Mouse (Mus musculus) thymus, adult 2 months (tissue): Measurements from ENCODE around the gene 1700013G24Rik. TPM values are rescaled to one million over a fixed set of nuclear protein-coding genes. Genes with fewer than 3 reads are reported as not detected.

ENCODE experiments used
- DNase-seq: peaks from one replicate; pipeline ENCODE4 v3.0.0; 2021
- H3K27ac ChIP-seq: fragments of 200-500 bp; 2 replicates; pipeline ENCODE4 v1.5.1; 2012; ENCODE audit warnings: low read length, control low read depth; ENCODE audit not compliant: control insufficient read depth, insufficient read depth
- H3K27me3 ChIP-seq: fragments of 200-500 bp; 2 replicates; pipeline ENCODE4 v1.6.1; 2012; ENCODE audit warnings: mild to moderate bottlenecking, low read length, moderate library complexity, mixed read lengths; ENCODE audit not compliant: control insufficient read depth, insufficient read depth
- H3K36me3 ChIP-seq: fragments of 200-500 bp; 2 replicates; pipeline ENCODE4 v1.6.1; 2012; ENCODE audit warnings: mild to moderate bottlenecking, low read length, moderate library complexity; ENCODE audit not compliant: control insufficient read depth, insufficient read depth
- H3K4me1 ChIP-seq: fragments of 200-500 bp; replicated peaks from 2 replicates; pipeline ENCODE4 v1.6.1; 2012; ENCODE audit warnings: low read length; ENCODE audit not compliant: control insufficient read depth, insufficient read depth
- H3K4me3 ChIP-seq: fragments of 200-500 bp; 2 replicates; pipeline ENCODE4 v1.5.1; 2012; ENCODE audit warnings: mild to moderate bottlenecking, low read length, control low read depth, moderate library complexity; ENCODE audit not compliant: control insufficient read depth, insufficient read depth
- CTCF ChIP-seq: fragments of 200-500 bp; IDR thresholded peaks from 2 replicates; pipeline ENCODE4 v1.5.1; 2012; ENCODE audit warnings: mild to moderate bottlenecking, control low read depth, low read length, moderate library complexity, borderline replicate concordance; ENCODE audit not compliant: control insufficient read depth, poor library complexity, insufficient read depth; ENCODE audit errors: extremely low read depth
- POLR2A ChIP-seq: fragments of 200-500 bp; IDR thresholded peaks from 2 replicates; pipeline ENCODE4 v1.6.1; 2012; ENCODE audit warnings: mild to moderate bottlenecking, low read length, control low read depth, moderate library complexity; ENCODE audit not compliant: control insufficient read depth, poor library complexity, insufficient read depth; ENCODE audit errors: extremely low read depth
- WGBS: fragments of 180-500 bp; shearing (Covaris S2); methylation state at CpG from one replicate; pipeline ENCODE4 v1.1.7; 2018; 5-methylcytosine and 5-hydroxymethylcytosine counted together
- polyA plus RNA-seq: library from polyadenylated mRNA; depleted of rRNA; stranded (reverse); fragments of >200 nt; gene quantifications from 2 replicates; pipeline ENCODE4 v1.2.3, GENCODE M21; 2012; rRNA removed

The 1700013G24Rik gene
- polyA plus RNA-seq, 1 experiment, result 0.22 TPM

DNA sequence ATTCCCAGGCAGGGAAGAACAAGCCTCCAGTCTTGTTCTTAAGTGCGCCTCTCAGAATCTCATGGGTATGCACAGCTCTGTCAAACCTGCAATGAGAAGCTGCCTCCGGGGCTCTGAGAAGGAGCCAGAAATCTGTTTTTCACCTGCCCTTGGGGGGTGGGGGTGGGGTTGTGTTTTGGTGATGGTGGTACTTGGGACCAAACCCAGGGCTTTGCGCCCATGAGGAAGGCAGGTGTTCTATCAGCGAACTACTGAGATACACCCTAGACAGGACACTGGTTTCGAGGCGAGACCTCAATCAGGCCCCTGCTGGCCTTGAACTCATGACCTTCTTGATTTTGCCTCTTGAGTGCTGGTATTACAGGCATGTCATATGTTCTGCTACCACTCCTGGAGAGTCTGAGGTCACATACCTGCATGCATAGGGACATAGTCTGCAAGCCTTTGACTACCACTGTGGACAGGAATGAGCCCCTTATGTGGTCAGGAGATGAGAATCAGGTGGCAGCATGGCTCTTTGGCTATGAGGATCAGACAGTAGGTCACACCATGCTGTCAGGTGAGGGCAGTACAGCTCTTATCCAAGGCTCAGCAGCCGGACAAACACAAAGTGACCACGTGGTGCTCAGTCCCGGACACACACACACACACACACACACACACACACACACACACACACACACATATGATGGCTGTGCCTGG lies 45.9 kb downstream of the 1700013G24Rik start:
- WGBS, result 93% methylated on average over 9 of the region's 9 CpGs

DNA sequence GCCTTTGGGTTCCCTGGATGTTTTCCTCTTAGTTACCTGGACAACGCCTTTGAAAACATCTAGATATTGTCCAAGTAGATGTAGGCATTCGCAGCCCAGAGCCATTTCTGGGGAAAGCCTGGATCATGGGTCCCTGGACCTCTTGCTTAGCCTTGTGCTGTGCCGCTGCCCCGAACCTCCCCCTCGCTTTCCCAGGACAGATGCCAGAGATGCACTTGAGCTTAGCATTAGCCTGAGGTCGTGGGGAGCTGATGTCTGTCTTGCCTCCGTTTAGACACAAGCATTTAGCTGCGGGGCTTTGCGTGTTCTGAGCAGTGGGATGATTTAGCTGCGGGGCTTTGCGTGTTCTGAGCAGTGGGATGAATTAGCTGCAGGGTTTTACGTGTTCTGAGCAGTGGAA lies 47.1 kb downstream of the 1700013G24Rik start:
- no peak for DNase-seq
- Histone ChIP-seq H3K36me3 (no peaks in the 10 kb centered on the region), H3K4me1 (peaks cover 22% of the 10 kb centered on the region), H3K27me3 (no peaks in the 10 kb centered on the region), H3K27ac (no peak overlapping the region), H3K4me3 (no peak overlapping the region)
- WGBS, result 93% methylated on average over 12 of the region's 12 CpGs
- TF ChIP-seq POLR2A (no peak), CTCF (no peak)

More for the DNA sequence above, 45.9 kb downstream of the 1700013G24Rik start:
- no peak for TF ChIP-seq CTCF
- TF ChIP-seq POLR2A, result no peak
- Histone ChIP-seq H3K27me3 (no peaks in the 10 kb centered on the region), H3K27ac (no peak overlapping the region), H3K4me1 (peaks cover 22% of the 10 kb centered on the region), H3K36me3 (no peaks in the 10 kb centered on the region), H3K4me3 (no peak overlapping the region)
- DNase-seq, result no peak

DNA sequence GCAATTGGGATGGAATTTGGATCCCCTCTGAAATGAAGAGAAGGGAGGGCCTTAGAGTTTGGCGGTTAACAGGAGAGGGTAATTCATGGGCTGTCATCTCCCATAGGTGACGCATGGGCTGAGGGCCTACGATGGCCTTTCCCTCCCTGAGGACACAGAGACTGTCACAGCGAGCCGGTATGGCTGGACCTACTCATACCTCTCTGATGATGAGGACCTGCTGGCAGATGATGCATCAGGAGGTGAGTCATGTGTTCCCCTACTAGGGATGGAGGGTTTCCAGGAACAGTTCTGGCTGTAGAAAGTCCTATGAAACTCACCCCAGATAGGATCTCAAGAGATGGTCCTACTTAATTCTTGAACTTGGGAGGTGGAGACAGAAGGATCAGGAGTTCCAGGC lies 47.9 kb downstream of the 1700013G24Rik start:
- no peaks in the 10 kb centered on the region for H3K27me3 ChIP-seq
- H3K4me3 ChIP-seq, result no peak overlapping the region
- TF ChIP-seq CTCF (no peak), POLR2A (no peak)
- WGBS, result 93% methylated on average over 5 of the region's 5 CpGs
- no peak for DNase-seq
- no peaks in the 10 kb centered on the region for H3K36me3 ChIP-seq
- no peak overlapping the region for H3K27ac ChIP-seq
- H3K4me1 ChIP-seq, result peaks cover 22% of the 10 kb centered on the region

DNA sequence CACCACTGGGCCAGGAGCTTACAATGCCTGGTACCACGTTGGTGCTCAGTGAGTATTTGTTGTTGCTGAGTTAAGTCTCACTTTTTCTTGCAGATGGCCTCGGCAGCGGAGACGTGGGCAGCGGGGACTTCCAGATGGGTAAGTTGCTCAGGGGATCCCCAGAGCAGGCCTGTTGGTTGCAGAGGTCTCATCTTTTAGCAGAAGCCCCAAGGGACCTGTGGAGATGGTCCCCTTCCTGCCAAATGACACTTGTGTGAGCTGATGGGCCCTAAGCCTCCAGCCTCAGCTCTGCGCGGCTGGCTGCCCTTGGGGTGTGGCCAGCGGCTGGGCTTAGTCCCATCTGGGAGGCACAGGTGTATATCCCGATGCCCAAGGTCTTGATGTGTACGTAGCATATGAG lies 49.1 kb downstream of the 1700013G24Rik start:
- WGBS, result 92% methylated on average over 10 of the region's 10 CpGs
- H3K4me3 ChIP-seq, result no peak overlapping the region
- no peak for DNase-seq
- H3K27me3 ChIP-seq, result no peaks in the 10 kb centered on the region
- H3K36me3 ChIP-seq, result no peaks in the 10 kb centered on the region
- H3K27ac ChIP-seq, result no peak overlapping the region
- peaks cover 22% of the 10 kb centered on the region for H3K4me1 ChIP-seq
- TF ChIP-seq CTCF, result no peak
- no peak for TF ChIP-seq POLR2A

DNA sequence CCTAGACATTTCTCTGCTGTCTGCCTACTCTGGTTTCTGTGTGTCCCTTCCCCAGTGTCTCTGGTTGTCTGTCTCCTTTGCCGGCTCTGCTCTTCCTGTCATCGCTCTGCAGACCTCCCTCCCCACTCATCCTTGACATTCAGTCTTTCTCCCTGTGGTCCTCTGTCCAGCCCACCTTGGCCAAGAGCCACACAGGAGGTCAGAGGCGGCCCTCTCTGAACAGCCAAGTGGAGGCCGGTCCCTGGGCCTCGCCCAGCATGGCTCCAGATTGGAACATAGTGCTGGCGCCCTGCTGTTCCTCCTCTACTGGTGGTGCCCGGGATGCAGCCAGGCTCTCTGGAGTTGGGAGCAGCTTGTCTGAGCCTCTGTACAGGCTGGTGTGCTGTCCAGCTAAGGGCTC lies 49.7 kb downstream of the 1700013G24Rik start:
- Histone ChIP-seq H3K4me1 (peaks cover 25% of the 10 kb centered on the region), H3K27me3 (no peaks in the 10 kb centered on the region), H3K27ac (no peak overlapping the region), H3K36me3 (no peaks in the 10 kb centered on the region), H3K4me3 (no peak overlapping the region)
- no peak for TF ChIP-seq POLR2A
- no peak for TF ChIP-seq CTCF
- WGBS, result 92% methylated on average over 7 of the region's 7 CpGs
- no peak for DNase-seq

DNA sequence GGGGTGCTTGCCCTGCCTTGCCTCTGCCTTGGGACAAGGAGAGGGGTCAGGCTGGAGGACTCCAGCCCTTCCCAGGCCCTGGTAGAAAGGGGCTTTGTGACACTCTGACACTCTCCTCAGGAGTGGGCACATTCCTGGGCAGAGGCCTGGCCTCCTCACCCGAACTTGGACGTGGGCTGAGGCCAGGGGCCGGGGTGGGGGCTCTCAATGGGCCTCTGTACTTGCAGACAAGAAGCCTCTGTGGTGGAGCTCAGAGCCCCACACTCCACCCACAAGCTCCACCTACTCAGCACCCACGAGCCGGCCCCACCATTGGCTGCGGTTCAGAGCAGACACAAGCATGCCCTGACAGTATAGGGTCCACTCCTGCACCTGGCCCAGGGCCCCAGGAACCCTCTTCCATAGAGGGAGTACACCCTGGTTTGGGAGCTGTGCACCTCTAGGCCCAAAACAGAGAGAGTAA lies 50.5 kb downstream of the 1700013G24Rik start:
- H3K27me3 ChIP-seq, result no peaks in the 10 kb centered on the region
- DNase-seq, result no peak
- 38% methylated on average over 6 of the region's 6 CpGs for WGBS
- TF ChIP-seq POLR2A (no peak), CTCF (no peak)
- peaks cover 18% of the 10 kb centered on the region for H3K4me1 ChIP-seq
- no peak overlapping the region for H3K27ac ChIP-seq
- H3K4me3 ChIP-seq, result no peak overlapping the region
- no peaks in the 10 kb centered on the region for H3K36me3 ChIP-seq

Other genes starting within 250 kb of the 1700013G24Rik start
- 8.4 and 9.1 TPM in 2 replicates for gene Wnt4, start 175.8 kb upstream of the 1700013G24Rik start, polyA plus RNA-seq
- gene Cdc42, start 95.6 kb upstream of the 1700013G24Rik start, polyA plus RNA-seq, result 80.3 and 94.4 TPM in 2 replicates
- not detected in 2 replicates for gene Cela3a, start 43.5 kb upstream of the 1700013G24Rik start, polyA plus RNA-seq
- gene Cela3b, start 22.7 kb upstream of the 1700013G24Rik start, polyA plus RNA-seq, result 1.1 and 1.4 TPM in 2 replicates
- gene Hspg2, start 15.5 kb downstream of the 1700013G24Rik start, polyA plus RNA-seq, result 21.6 and 25.6 TPM in 2 replicates
- not detected in 2 replicates for gene Ldlrad2, start 121.3 kb downstream of the 1700013G24Rik start, polyA plus RNA-seq
- gene Usp48, start 140.5 kb downstream of the 1700013G24Rik start, polyA plus RNA-seq, result 95.6 and 109 TPM in 2 replicates
- 23.5 and 26.1 TPM in 2 replicates for gene Rap1gap, start 211.4 kb downstream of the 1700013G24Rik start, polyA plus RNA-seq